Comparison of ENCODE assay signal across 8 mouse cellular contexts in the genomic region with DNA sequence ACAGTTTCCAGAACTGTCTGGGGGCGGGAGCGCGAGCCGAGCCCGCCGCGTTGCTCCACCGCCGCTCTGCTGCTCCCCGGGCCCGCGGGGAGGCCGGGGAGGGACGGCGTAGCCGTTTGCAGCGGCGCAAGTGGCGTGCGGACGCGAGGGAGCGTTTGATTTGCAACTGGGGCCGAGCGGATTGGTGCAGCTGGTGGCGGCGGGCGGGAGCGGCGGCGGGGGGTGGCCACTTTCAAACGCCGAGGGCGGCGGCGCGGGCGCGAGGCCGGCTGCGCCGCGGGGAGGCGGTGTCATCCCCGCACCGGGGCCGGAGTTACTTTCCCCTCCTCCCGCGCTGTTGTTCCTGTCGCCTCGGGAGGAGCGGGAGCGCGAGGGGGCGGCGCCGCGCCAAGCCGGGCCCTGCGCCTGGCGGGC. TPM values are rescaled to one million over a fixed set of nuclear protein-coding genes. Genes with fewer than 3 reads are reported as not detected.
DNase-seq lines count a peak whose midpoint lies in the region; ATAC-seq lines count a peak whose summit lies in the region.

No protein-coding gene starts in this region.

- under 1% methylated on average over 53 of the region's 61 CpGs for WGBS in intestine, embryonic 15.5 days

- intact Hi-C loops in left cerebral cortex, postnatal 25 days (cut with DNase I): loop anchor here (2.0 kb wide), 4 partner anchors 27 to 483 kb away; partner anchors contain the start of genes D3Ertd751e, Pgrmc2 and Sclt1

- DNase-seq in adrenal gland, adult (ENCODE audit: inconsistent age in 2 of 2, low spot score in 1 of 2): peak; percentile 90 to 96
- peak; percentile 78 for DNase-seq in embryo, embryonic 10.5 days (ENCODE audit: low spot score)
- peak; percentile 90 for DNase-seq in gastrocnemius, postnatal 25 days
- peak; percentile 88 to 91 for DNase-seq in left cerebral cortex, postnatal 25 days (ENCODE audit: low spot score in 2 of 2)
- peak; percentile 78 for DNase-seq in mesoderm, embryonic 11.5 days (ENCODE audit: low read depth, low spot score)
- peak; percentile 84 for DNase-seq in right cerebral cortex, postnatal 36 days (ENCODE audit: low spot score in 2 of 2)
- peak; percentile 81 to 84 for DNase-seq in urinary bladder, postnatal 4 days (ENCODE audit: low spot score in 2 of 2)

- peak overlapping the region; percentile 76 for H3K4me3 ChIP-seq in intestine, embryonic 15.5 days (replicated peaks)

- H3K9me3 ChIP-seq in intestine, embryonic 15.5 days: no peaks in the 10 kb centered on the region

- H3K36me3 ChIP-seq in intestine, embryonic 15.5 days: no peaks in the 10 kb centered on the region

- peak overlapping the region; percentile 97 for H3K27ac ChIP-seq in intestine, embryonic 15.5 days

- peaks cover 11% of the 10 kb centered on the region; the same call in 1 of the 2 replicates for H3K4me1 ChIP-seq in intestine, embryonic 15.5 days (replicated peaks)

- ATAC-seq in intestine, embryonic 15.5 days: peak; percentile 63

- peak overlapping the region; percentile 87 for H3K9ac ChIP-seq in intestine, embryonic 15.5 days

- H3K27me3 ChIP-seq in intestine, embryonic 15.5 days (replicated peaks): no peaks in the 10 kb centered on the region

- H3K4me2 ChIP-seq in intestine, embryonic 15.5 days (replicated peaks): peak overlapping the region; percentile 91

RNA-seq across cellular contexts. Expression of gene Jade1, which starts 9.9 kb away (rescaled TPM):
- total RNA-seq in gastrocnemius, postnatal 25 days (2021): 10 to 100 TPM; 19.8 to 23.9 TPM
- 21.8 and 24.1 TPM in 2 replicates for polyA plus RNA-seq in intestine, embryonic 15.5 days (2015; fragmentation: Nextera tagmentation; extraction: Ambion mirVana)
- total RNA-seq in left cerebral cortex, postnatal 25 days (2021): 10 to 100 TPM; 36.8 to 42.5 TPM

Comparison
In these comparisons a context has a peak if more than half of its experiments do, and no peak if none do; other contexts are left out.
1. Peak in every context shown above with its lines: DNase-seq, ATAC-seq, H3K4me3 ChIP-seq and H3K27ac ChIP-seq.